Mouse (Mus musculus) telencephalon, adult 2 months (tissue): Measurements from ENCODE around the gene Fam71f1.

Experiments
- DNase-seq: peaks from one replicate; pipeline ENCODE4 v3.0.0-alpha.2; 2011; ENCODE audit warnings: low read depth, low spot score

Fam71f1 gene

DNA sequence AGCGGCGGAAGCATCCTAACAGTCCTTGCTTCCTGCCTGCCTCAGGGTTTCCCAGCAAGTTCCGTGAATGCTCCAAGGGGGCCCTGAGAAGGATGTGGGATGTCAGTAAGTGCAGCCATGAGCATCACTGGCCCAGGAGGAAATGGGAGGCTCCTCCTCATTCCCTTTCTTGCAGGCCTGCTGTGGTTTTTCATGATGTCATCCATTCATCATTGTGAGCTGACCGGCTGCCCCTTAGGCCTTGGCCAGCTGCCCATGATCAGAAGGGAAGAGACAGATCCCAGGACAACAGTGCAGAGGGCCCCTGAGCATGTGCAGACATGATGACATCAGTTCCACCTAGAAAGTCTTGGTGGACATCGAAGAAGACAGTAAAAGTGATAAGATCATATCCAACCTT, at the start of gene Fam71f1:
Gene Fam71f1 (plus strand): TSS at position 262 of the 400 bp plus-strand sequence.
- DNase-seq, result no peak

GRCm38 (mm10) chr6:29270961-29271360, 48.0 kb upstream of the Fam71f1 start:
- no peak for DNase-seq

- DNase-seq, result peak; percentile 87
These were observed 46.4 kb upstream of the Fam71f1 start, which contains the start of gene Hilpda for GRCm38 (mm10) chr6:29272312-29273072. TSS of gene Hilpda (plus strand) at chr6:29272488.

GRCm38 (mm10) chr6:29276746-29277145, 42.2 kb upstream of the Fam71f1 start:
- no peak for DNase-seq

- DNase-seq, result peak; percentile 40
These were observed 40.2 kb upstream of the Fam71f1 start for GRCm38 (mm10) chr6:29278513-29279267.

DNA sequence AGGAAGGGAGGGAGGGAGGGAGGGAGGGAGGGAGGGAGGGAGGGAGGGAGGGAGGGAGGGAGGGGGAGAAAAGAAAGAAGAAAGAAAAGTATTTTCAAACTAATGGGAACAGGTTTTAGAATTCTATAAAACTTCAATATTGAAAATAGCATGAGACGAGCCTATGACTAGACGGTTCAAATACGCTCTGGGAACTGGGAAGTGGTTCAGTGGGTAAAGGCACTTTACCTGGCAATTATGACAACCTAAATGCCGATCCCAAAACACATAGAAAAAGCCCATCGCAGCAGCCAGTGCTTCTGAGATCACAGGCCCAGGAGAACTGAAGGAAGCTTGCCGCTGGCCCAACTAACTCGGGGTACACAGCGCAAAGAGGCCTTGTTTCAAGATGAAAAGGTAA, 39.6 kb upstream of the Fam71f1 start, which contains the start of gene Fam71f2:
Gene Fam71f2 (plus strand): TSS at position 301 of the 400 bp plus-strand sequence.
- DNase-seq, result no peak

DNA sequence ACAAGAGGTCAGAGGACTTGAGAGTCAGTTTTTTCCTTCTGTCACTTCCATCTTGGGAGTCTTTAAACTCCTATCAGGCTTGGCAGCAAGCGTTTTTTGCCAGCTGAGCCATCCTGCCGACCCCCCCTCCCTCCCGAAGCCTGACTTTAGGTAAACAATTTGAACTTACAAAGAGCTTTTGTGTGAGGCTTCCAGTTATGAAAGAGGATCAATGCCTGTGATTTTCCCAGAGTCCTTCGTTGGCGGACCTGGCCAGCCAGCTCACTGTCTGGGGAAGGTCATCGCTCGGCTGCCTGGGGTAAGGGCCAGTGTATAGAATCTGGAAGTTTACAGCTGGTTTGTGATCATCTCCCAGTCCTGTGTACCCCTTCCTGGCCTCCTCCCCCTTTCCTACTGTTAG, 38.3 kb upstream of the Fam71f1 start:
- no peak for DNase-seq

DNA sequence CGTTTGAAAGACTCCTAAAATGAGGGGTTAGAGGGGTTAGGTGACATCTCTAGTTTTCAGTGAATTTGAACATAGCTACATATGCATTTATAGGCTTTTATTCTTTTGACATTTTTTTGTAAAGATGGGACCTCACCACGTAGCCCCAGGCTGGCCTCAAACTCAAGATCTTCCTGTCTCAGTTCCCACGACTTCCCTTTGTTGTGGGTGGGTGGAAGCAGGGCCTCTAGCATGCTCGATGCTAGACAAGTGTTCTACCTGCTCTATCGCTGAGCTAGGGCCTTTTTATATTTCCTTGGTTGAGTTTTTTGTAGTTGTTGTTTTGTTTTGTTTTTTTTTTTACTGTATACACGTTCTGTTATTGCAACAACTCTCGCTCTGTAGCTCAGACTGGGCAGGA, 32.1 kb upstream of the Fam71f1 start:
- no peak for DNase-seq

DNA sequence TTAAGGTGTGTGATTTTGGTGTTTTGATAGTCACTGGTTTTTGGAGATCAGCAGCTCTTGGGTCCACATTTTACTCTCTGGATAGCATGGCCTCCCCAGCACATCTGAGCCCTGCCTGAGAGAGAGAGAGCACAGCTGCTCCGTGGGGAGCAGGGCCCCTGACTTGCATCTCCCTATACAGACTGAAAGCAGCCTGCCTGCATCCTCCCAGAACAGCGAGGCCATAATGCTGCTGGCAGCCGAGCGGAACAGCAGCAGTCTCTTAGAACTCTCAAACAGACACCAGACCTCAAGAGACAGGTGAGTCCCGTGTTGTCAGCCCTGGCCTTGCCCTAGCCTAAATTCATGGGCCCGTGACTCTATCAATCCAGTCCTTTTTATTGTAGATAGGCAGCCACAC, 31.5 kb upstream of the Fam71f1 start:
- DNase-seq, result no peak

GRCm38 (mm10) chr6:29287944-29288343, 31.0 kb upstream of the Fam71f1 start:
- no peak for DNase-seq

DNA sequence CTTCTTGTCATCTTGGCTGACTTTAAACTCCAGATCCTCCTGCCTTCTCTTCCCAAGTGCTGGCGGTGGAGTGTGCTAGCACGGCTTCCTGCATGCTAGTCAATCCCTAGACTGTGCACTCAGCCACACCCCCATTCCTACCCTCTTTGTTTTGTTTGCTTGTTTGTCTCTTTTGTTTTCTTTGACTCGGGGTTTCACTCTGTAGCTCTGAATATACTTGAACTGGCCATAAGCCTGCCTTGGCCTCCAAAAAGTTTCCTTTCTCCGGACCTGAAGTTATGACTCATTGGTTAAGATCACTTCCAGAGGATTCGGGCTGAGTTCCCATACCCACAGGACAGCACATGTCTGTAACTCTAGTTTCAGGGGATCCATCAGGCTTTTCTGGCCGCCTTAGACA, 30.3 kb upstream of the Fam71f1 start:
- DNase-seq, result no peak

- DNase-seq, result no peak
These were observed 19.8 kb upstream of the Fam71f1 start for GRCm38 (mm10) chr6:29299112-29299511.

DNA sequence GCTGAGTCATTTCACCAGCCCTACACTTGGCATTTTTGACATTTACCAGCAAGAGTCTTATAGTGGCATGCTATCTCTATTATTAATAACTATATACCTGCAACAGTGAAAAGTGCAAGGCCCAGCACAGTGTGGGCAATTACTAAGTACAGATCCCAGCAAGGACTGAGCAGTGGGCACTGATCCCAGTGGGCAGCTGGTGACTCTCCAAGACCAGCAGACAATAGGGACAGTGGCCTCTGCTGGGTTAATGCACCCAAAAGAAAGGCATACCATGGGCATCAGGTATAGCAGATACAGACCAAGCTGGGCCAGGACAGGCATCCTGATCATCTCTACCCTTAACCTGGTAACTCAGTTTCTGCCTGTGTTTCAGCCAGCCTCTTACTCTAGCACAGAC, 15.7 kb upstream of the Fam71f1 start:
- no peak for DNase-seq

DNA sequence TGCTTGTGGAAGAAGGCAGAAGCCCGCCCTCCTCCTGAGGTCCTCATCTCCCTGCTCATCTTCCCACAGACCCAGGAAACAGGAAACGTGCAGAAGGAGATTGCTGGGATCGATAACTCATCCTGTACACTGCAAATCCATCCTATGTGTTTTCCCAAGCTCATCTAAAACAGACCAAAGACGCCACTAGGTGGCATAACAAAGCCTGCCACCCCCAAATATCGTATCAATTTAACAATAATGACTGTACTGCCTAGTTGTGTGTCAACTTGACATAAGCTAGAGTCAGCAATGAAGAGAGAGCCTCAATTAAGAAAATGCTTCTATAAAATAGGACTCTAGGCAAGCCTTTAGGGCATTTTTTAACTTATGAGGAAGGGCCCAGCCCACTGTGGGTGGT, 15.2 kb upstream of the Fam71f1 start:
- no peak for DNase-seq

- DNase-seq, result no peak
These were observed 13.5 kb upstream of the Fam71f1 start for GRCm38 (mm10) chr6:29305462-29305861.

- no peak for DNase-seq
These were observed 9.9 kb upstream of the Fam71f1 start for GRCm38 (mm10) chr6:29308846-29309605.

GRCm38 (mm10) chr6:29313690-29314202, 5.2 kb upstream of the Fam71f1 start:
- DNase-seq, result no peak

- no peak for DNase-seq
These were observed 1.7 kb upstream of the Fam71f1 start for GRCm38 (mm10) chr6:29317286-29317685.

- DNase-seq, result no peak
These were observed 999 bp upstream of the Fam71f1 start for GRCm38 (mm10) chr6:29317941-29318340.

DNA sequence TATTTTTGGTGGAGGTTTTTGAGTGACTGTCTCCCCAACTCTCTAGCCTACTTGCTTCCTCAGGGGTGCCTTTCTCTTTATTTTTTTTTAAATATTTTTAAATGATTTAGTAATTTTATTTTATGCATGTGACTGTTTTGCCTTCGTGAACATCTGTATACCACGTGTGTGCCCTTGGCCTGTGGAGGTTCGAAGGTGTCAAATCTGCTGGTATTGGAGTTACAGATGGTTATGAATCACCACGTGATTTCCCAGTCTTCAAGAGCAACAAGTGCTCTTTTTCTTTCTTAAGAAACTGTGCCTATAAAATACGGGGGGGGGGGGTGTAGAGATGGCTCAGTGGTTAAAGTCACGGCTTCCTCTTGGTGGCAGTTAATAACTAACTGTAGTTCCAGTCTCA, 2.6 kb downstream of the Fam71f1 start:
- no peak for DNase-seq

- no peak for DNase-seq
These were observed 3.2 kb downstream of the Fam71f1 start for GRCm38 (mm10) chr6:29322147-29322546.

DNA sequence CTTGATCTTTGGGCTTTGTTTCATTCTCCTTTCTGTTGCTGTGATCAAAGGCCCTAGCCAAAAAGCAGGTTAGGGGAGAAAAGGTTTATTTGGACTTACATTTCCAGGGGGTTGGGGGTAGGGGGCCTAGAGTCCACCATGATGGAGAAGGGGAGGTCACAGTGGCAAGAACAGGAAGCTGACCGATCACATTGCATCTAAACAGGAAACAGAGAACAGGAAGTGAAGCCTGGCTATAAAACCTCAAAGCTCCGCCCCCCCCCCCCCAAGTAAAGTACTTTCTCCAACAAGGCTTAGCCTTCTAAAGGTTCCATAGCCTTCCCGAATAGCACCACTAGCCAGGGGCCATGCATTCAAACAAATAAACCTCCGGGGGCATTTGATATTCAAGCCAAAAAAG, 3.8 kb downstream of the Fam71f1 start:
- DNase-seq, result no peak
